Mouse (Mus musculus) heart, adult 2 months (tissue): ENCODE measurements around the gene Phactr1. TPM values are rescaled to one million over a fixed set of nuclear protein-coding genes. Genes with fewer than 3 reads are reported as not detected.

ENCODE experiments used
- DNase-seq, 2 experiments: peaks; one replicate each; pipeline ENCODE4 v3.0.0; 2021
- H3K27ac ChIP-seq: fragments of 200-600 bp; 2 replicates; pipeline ENCODE4 v1.8.1; 2022
- H3K27me3 ChIP-seq: fragments of 200-500 bp; 2 replicates; pipeline ENCODE4 v1.6.1; 2012; ENCODE audit warnings: mild to moderate bottlenecking, low read length, inconsistent platforms, mixed read lengths; ENCODE audit not compliant: control insufficient read depth, insufficient read depth
- H3K36me3 ChIP-seq: fragments of 200-500 bp; 2 replicates; pipeline ENCODE4 v1.6.1; 2012; ENCODE audit warnings: low read length, inconsistent platforms; ENCODE audit not compliant: control insufficient read depth, insufficient read depth
- H3K4me1 ChIP-seq: fragments of 200-500 bp; 2 replicates; pipeline ENCODE4 v1.6.1; 2011; ENCODE audit warnings: low read length; ENCODE audit not compliant: control insufficient read depth, insufficient read depth
- H3K4me3 ChIP-seq: fragments of 200-600 bp; 2 replicates; pipeline ENCODE4 v1.8.1; 2022
- H3K79me2 ChIP-seq: fragments of 200-500 bp; replicated peaks from 2 replicates; pipeline ENCODE4 v1.6.1; 2012; ENCODE audit warnings: mild to moderate bottlenecking, inconsistent platforms, low read length, moderate library complexity, mixed read lengths; ENCODE audit not compliant: control insufficient read depth, insufficient read depth
- H3K9ac ChIP-seq: fragments of 200-500 bp; 2 replicates; pipeline ENCODE4 v1.6.1; 2012; ENCODE audit warnings: low read depth, mild to moderate bottlenecking, control low read depth, inconsistent platforms, low read length, mixed read lengths
- CTCF ChIP-seq: fragments of 200-600 bp; IDR thresholded peaks from 2 replicates; pipeline ENCODE4 v1.8.1; 2022; ENCODE audit warnings: antibody characterized with exemption, mild to moderate bottlenecking, moderate library complexity
- EP300 ChIP-seq: fragments of 200-500 bp; IDR thresholded peaks from 2 replicates; pipeline ENCODE4 v1.6.1; 2011; ENCODE audit warnings: low read depth, low read length, control low read depth; ENCODE audit not compliant: insufficient read depth
- POLR2A ChIP-seq: fragments of 200-500 bp; IDR thresholded peaks from 2 replicates; pipeline ENCODE4 v1.6.1; 2011; ENCODE audit warnings: mild to moderate bottlenecking, low read depth, low read length, control low read depth; ENCODE audit not compliant: insufficient read depth
- WGBS: fragments of 180-500 bp; shearing (Covaris S2); methylation state at CpG from one replicate; pipeline ENCODE4 v1.1.7; 2018; 5-methylcytosine and 5-hydroxymethylcytosine counted together
- intact Hi-C: fragments of 180-260 bp; cut with DNase I; formaldehyde crosslinking; loops from one replicate; pipeline ENCODE4 v1.15.1; 2025
- polyA plus RNA-seq: library from polyadenylated mRNA; depleted of rRNA; stranded (reverse); fragments of >200 nt; gene quantifications from 2 replicates; pipeline ENCODE4 v1.2.3, GENCODE M21; 2012
- total RNA-seq, 2 experiments: library from RNA; stranded (reverse); gene quantifications; 2 replicates each; pipeline ENCODE4 v1.2.3; 2021

The Phactr1 gene
- total and polyA plus RNA-seq, 3 experiments, result 3.0 to 5.5 (median 4.6) TPM

GRCm38 (mm10) chr13:42958867-42959266 is 278.4 kb downstream of the Phactr1 start:
- Histone ChIP-seq H3K27ac (no peak overlapping the region), H3K4me3 (no peak overlapping the region), H3K79me2 (no peaks in the 10 kb centered on the region), H3K4me1 (no peaks in the 10 kb centered on the region), H3K36me3 (no peaks in the 10 kb centered on the region), H3K27me3 (no peaks in the 10 kb centered on the region), H3K9ac (no peak overlapping the region)
- 63% methylated on average over 2 of the region's 2 CpGs for WGBS
- intact Hi-C loops, result no loop called here
- no peak for DNase-seq
- TF ChIP-seq CTCF (no peak), POLR2A (no peak), EP300 (no peak)

- Histone ChIP-seq H3K27me3 (no peaks in the 10 kb centered on the region), H3K4me3 (no peak overlapping the region), H3K79me2 (no peaks in the 10 kb centered on the region), H3K36me3 (no peaks in the 10 kb centered on the region), H3K4me1 (no peaks in the 10 kb centered on the region), H3K9ac (no peak overlapping the region), H3K27ac (no peak overlapping the region)
- 86% methylated on average over 4 of the region's 4 CpGs for WGBS
- DNase-seq, result no peak
- intact Hi-C loops, result no loop called here
- no peak for TF ChIP-seq CTCF
Measured at GRCm38 (mm10) chr13:42961561-42961960, 281.1 kb downstream of the Phactr1 start.

DNA sequence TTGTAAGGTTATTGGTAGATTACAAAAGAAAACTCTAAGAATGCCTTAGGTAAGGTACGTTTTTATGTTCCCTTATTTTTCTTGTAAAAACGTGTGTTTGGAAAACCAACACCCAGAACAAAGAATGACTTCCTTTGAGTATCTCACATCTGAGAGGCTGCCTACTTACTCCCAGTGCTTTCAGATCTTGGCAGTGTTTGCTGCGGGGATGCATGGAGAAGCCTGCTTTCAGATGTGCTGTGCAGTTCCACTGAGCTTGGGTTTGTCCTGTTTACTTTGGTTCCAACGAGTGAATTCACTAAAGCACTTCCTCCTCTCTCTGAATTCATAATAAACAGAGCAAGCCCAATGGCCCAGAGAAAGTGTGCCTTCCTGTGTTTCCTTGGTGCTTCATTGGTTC is 288.1 kb downstream of the Phactr1 start:
- H3K9ac ChIP-seq, result no peak overlapping the region
- no peak overlapping the region for H3K27ac ChIP-seq
- no peaks in the 10 kb centered on the region for H3K27me3 ChIP-seq
- H3K4me3 ChIP-seq, result no peak overlapping the region
- TF ChIP-seq CTCF, result no peak
- TF ChIP-seq POLR2A, result no peak
- TF ChIP-seq EP300, result no peak
- H3K4me1 ChIP-seq, result peaks cover 1% of the 10 kb centered on the region; the same call in 1 of the 2 replicates
- DNase-seq, result no peak
- H3K36me3 ChIP-seq, result no peaks in the 10 kb centered on the region
- intact Hi-C loops, result no loop called here
- no peaks in the 10 kb centered on the region for H3K79me2 ChIP-seq
- 49% methylated on average over 4 of the region's 4 CpGs for WGBS

- DNase-seq, result no peak
- no peak overlapping the region for H3K27ac ChIP-seq
- peaks cover 3% of the 10 kb centered on the region for H3K4me1 ChIP-seq
- no peak overlapping the region for H3K4me3 ChIP-seq
- WGBS, result 81% methylated on average over 3 of the region's 3 CpGs
- no peaks in the 10 kb centered on the region; the same call in 1 of the 2 replicates for H3K36me3 ChIP-seq
- no peaks in the 10 kb centered on the region for H3K79me2 ChIP-seq
- H3K9ac ChIP-seq, result no peak overlapping the region
- intact Hi-C loops, result no loop called here
- H3K27me3 ChIP-seq, result no peaks in the 10 kb centered on the region
- no peak for TF ChIP-seq CTCF
- no peak for TF ChIP-seq EP300
- no peak for TF ChIP-seq POLR2A
Measured at GRCm38 (mm10) chr13:42973561-42973960, 293.1 kb downstream of the Phactr1 start.

DNA sequence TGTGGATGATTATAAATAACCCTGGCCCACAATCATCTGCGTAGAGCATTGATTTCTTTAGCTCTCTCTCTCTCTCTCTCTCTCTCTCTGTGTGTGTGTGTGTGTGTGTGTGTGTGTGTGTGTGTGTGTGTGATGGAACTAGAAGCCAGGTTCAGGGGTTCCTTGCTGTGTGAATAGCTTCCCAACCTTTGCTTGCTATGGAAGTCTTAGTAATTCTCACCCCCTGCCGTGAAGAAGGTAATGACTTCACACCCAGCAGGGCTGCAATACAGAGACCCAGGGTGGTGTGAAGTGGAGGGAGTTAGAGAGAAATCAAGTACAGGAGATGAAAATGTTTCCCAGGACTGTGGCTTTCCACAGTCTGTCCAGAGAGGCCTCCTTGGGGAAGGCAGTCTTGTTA is 293.5 kb downstream of the Phactr1 start:
- TF ChIP-seq POLR2A (no peak), EP300 (no peak), CTCF (no peak)
- H3K27ac ChIP-seq, result no peak overlapping the region
- H3K27me3 ChIP-seq, result no peaks in the 10 kb centered on the region
- H3K4me3 ChIP-seq, result no peak overlapping the region
- 68% methylated on average over 2 of the region's 2 CpGs for WGBS
- H3K36me3 ChIP-seq, result no peaks in the 10 kb centered on the region; the same call in 1 of the 2 replicates
- no peak for DNase-seq
- H3K9ac ChIP-seq, result no peak overlapping the region
- no peaks in the 10 kb centered on the region for H3K79me2 ChIP-seq
- peaks cover 3% of the 10 kb centered on the region for H3K4me1 ChIP-seq
- intact Hi-C loops, result no loop called here

GRCm38 (mm10) chr13:42974506-42974905 is 294.1 kb downstream of the Phactr1 start:
- DNase-seq, result no peak
- no peaks in the 10 kb centered on the region for H3K27me3 ChIP-seq
- H3K4me3 ChIP-seq, result no peak overlapping the region
- no peaks in the 10 kb centered on the region for H3K79me2 ChIP-seq
- no peak overlapping the region for H3K9ac ChIP-seq
- no peak overlapping the region for H3K27ac ChIP-seq
- intact Hi-C loops, result no loop called here
- TF ChIP-seq CTCF (no peak), EP300 (no peak), POLR2A (no peak)
- peaks cover 3% of the 10 kb centered on the region for H3K4me1 ChIP-seq
- H3K36me3 ChIP-seq, result no peaks in the 10 kb centered on the region; the same call in 1 of the 2 replicates
- 51% methylated on average over 2 of the region's 2 CpGs for WGBS
